Mouse (Mus musculus) left cerebral cortex, adult 18-20 months (tissue): ENCODE data around the gene Tnp2. TPM values are rescaled to one million over a fixed set of nuclear protein-coding genes. Genes with fewer than 3 reads are reported as not detected.

Source experiments
- DNase-seq, 2 experiments: peaks; one replicate each; pipeline ENCODE4 v3.0.0; 2021 to 2022; ENCODE audit warnings: low spot score in 2 of 2, mixed read lengths in 1 of 2
- total RNA-seq, 2 experiments: library from RNA; stranded (reverse); gene quantifications; 2 replicates each; pipeline ENCODE4 v1.2.3; 2021

Tnp2 gene
- total RNA-seq, 2 experiments from 2014 or later: not detected

DNA sequence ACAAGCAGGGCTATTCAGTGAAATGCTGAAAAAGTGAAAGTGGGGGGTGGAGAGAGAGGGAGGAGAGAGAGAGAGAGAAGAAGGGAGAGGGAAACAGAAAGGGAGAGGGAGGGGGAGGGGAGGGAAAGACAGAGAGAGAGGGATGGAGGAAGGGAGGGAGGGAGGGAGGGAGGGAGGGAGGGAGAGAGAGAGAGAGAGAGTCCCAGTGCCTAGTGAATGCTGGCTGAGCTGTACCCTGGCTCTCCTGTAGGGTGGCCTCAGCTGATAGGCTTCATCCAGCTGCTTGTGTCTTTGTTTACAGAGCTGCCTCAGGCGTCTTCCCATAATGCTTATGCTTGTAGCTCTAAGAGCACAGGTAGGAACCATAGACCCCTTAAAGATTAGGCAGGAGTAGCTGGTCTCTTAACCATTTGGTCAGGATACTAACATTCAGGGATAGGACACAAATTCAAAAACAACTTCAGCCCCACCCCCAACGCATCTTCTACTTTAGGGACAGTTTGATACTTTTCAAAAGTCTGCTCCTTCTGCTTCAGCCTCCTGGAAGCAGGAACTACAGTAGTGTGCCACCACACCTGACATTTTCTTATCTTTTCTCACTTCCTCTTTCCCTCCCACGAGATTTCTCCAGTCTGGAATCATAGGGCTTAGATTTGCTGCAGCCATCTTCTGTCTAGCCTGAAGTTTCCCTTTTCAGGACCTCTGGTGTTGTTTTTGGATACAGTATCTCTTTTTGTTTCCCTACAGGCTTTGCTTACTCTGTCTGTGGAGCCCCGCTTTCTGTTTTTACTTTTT, 17.7 kb downstream of the Tnp2 start:
- DNase-seq: no peak

DNA sequence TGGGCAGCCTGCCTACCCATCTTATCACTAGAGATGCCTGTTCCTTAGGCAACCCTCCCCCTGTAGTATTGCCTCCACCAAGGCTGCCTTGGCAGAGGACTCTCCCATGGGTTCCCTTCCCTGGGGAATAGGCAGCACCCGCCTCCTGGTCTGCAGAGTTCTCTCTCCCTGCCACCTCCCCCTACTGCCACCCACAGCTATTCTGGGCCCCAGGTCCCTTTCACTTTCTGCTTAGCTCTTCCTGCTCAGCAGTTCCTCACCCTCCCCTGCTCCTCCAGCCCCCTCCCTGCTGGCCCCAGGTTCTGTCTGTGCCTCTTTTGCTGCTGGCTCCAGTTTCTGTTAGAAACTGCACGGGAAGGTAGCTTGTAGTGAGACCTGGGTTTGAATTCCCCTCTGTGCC, 18.8 kb downstream of the Tnp2 start:
- DNase-seq: peak; percentile 21 to 38

GRCm38 (mm10) chr16:10768821-10769220, 19.6 kb downstream of the Tnp2 start:
- DNase-seq: no peak

GRCm38 (mm10) chr16:10767158-10767557, 21.3 kb downstream of the Tnp2 start:
- peak; percentile 70 to 85 for DNase-seq

- DNase-seq: no peak
Observed at GRCm38 (mm10) chr16:10764323-10764722, 24.1 kb downstream of the Tnp2 start.

DNA sequence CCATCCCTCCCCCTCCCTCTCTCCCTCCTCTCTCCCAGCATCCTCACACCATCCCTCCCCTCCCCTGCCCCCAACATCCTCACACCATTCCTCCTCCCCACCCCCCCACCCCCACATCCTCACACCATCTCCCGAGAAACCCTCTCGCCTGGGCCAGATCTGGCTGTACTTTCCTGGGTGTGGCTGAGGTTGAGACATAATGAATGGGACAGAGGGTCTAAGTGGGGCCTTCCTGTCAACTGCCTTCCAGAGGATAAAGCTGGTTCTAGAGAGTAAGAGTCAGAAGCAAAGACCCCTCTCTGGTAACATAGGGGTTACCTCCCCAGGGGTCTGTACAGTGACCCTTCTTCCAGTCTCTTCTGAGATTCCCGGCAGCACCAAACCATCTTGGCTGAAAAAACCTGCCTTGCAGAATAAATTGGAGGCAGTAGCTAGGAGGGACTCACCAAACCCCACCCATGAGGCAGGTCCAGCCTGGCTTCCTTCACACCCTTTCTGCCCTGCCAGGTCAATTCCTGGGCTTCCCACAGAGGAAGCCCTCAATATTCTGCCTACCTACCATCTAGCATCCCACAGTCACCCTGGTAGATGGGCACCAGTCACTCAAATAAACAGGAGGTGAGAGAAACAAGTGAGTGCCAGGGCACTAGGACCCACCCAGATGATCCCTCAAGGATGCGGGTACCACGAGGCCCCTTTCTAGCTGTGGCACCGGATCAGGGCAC, 24.8 kb downstream of the Tnp2 start:
- DNase-seq: no peak

- no peak for DNase-seq
Observed at GRCm38 (mm10) chr16:10762569-10763180, 25.8 kb downstream of the Tnp2 start.

GRCm38 (mm10) chr16:10761182-10761581, 27.3 kb downstream of the Tnp2 start:
- no peak for DNase-seq

GRCm38 (mm10) chr16:10756168-10756567, 32.3 kb downstream of the Tnp2 start:
- DNase-seq: no peak

DNA sequence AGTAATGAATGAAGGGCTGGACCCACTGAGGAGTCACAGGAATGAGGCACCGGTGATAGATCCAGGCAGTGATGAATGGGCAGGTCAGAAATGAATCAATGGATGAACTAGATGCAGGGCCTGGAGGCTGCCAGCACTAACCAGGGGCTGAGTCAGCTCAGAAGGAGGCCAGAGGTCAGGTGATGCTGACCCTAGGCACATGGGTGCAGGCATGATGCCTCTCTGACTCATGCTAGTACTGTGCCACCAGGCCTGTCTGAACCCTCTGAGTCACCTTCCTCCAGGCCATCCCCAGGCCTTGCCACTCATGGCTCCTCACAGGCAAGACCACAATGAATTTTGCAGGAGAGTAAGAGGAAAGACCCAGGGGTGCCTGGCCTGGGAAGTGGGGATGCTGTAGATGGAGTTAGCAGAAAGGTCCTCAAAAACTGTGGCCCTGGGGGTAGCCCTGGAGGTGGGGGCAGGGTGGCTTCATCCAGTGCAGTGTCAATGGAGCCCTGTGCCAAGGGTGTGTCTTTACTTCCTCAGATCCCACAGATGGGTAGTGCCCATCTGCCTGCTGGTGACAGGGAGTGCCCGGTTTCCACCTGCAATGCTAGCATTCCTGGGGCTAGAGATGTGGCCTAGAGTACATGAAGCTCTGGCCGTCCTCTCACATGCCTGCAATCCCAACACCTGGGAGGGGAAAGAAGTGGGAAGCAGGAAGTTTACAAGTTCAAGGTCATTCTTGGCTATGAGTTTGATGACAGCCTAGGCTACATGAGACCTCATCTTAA, 33.8 kb downstream of the Tnp2 start:
- DNase-seq: no peak

- DNase-seq: peak; percentile 25 to 30
Observed at GRCm38 (mm10) chr16:10749824-10750223, 38.6 kb downstream of the Tnp2 start.

GRCm38 (mm10) chr16:10749226-10749625, 39.2 kb downstream of the Tnp2 start:
- DNase-seq: no peak

DNA sequence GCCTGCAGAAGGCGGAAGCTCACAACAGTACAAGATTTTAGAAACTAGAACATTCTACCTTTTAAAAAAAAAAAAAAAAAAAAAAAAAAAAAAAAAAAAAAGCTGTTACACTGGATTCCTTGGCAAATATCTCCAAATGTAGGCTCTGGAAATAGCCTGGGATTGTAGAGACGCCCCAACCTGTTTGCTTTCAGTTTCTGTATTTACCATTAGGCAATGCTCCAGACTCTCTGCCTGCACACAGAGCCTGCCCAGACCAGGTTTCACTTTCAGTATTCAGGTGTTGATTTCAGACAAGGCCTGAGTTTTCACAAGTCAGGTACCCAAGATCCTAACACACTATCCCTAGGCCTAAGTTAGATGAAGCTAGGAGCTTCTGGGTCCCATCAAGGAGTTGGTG, 47.4 kb downstream of the Tnp2 start:
- no peak for DNase-seq

DNA sequence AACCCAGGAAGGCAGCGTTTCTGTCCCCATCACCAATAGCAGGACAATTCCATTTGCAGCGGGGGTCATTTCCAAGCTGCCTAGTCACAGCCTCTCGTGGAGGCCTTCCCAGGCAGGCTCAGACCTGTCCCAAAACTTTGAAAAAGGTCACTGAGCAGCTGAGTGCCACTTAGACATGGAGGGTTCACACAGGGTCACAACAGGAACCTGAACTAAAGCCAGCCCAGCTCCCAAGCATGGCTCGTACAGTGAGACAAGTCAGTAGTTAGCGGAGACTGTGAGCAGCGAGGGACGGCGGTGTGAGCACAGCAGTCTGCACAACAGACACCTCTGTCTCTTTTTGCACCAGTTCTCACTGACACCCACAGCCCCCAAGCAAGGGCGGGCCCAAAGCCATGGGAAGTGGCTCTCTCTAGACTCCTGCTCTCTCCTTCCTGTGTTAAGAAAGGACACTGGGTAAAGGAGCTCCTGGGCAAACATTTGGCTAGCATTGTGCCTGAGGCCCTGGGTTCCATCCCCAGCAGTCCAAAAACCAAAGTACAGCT, 48.5 kb downstream of the Tnp2 start:
- DNase-seq: no peak

DNA sequence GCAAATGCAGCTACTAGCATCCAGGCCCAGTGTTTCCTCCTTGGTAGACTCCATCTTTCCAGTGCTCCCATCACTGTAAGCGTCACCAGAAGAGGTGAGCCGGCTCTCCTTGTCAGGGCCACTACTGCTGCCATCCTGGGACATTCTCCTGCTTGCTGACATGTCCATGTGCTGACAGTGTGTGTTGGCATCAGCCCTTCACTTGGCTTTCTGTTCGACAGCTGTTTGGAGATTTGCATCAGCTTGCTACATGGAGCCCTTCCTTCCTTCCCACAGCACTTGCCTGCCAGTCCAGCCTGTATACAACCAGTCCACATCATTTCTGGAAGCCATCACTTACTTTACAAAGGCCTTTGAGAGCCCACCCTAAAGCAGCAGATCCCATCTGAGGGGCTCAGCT, 49.6 kb downstream of the Tnp2 start:
- DNase-seq: no peak

Other genes with a start within 250 kb of the Tnp2 start
- gene Dexi, start 245.6 kb downstream of the Tnp2 start, total RNA-seq: 10 to 100 TPM; 64.4 to 69.2 TPM
- gene Clec16a, start 243.3 kb downstream of the Tnp2 start, total RNA-seq: 10 to 100 TPM; 98.0 to 98.1 TPM
- 1 to 10 TPM; 1.0 to 1.1 TPM for gene Socs1, start 3.1 kb downstream of the Tnp2 start, total RNA-seq
- gene Prm3, start 2.3 kb upstream of the Tnp2 start, total RNA-seq: not detected
- not detected for gene Prm2, start 7.5 kb upstream of the Tnp2 start, total RNA-seq
- gene Prm1, start 17.2 kb upstream of the Tnp2 start, total RNA-seq: not detected
- gene Gm11172, start 24.3 kb upstream of the Tnp2 start, total RNA-seq: not detected
- gene Rmi2, start 46.4 kb upstream of the Tnp2 start, total RNA-seq: under 1 TPM in 1 of 2 experiments, not detected in 1; 0.16 TPM